Mouse (Mus musculus) gastrocnemius, adult 18-20 months (tissue): ENCODE results near the gene Cacna1i. TPM values are rescaled to one million over a fixed set of nuclear protein-coding genes. Genes with fewer than 3 reads are reported as not detected.
A peak's percentile ranks its signal among the peaks of the same experiment; 100 is the strongest.

ENCODE experiments used
- DNase-seq: peaks from one replicate; pipeline ENCODE4 v3.0.0; 2021; ENCODE audit warnings: low spot score
- total RNA-seq, 2 experiments: library from RNA; stranded (reverse); gene quantifications; 2 replicates each; pipeline ENCODE4 v1.2.3; 2021

The Cacna1i gene
- total RNA-seq, 2 experiments from 2014 or later: 0.21 TPM

DNA sequence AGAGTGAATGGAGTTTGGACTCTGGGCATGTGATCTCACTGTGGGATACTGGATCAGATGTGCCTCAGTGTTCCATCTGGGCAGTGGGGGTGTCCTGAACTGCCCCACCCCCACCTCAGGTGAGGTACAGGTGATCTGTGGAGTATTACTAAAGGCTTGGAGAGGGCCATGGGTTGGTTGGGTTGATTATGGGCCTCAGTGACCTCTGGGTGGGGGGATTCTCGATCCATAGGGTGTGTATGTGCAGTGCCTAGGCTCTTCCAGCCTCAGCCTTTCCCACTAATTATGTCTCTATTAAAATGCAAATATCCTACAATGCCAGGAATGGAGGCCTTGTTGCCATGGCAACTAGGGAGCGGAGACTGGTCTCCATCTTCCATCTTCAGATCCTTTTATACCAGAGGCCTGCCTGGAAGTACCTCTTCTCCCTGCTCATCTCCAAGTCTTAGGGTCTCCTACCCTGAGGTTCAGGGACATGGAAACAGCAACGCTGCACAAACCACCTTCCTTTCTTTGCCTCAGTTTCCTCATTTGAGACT, 15.1 kb upstream of the Cacna1i start:
- DNase-seq: no peak

GRCm38 (mm10) chr15:80277107-80277506, 9.9 kb upstream of the Cacna1i start:
- DNase-seq: no peak

DNA sequence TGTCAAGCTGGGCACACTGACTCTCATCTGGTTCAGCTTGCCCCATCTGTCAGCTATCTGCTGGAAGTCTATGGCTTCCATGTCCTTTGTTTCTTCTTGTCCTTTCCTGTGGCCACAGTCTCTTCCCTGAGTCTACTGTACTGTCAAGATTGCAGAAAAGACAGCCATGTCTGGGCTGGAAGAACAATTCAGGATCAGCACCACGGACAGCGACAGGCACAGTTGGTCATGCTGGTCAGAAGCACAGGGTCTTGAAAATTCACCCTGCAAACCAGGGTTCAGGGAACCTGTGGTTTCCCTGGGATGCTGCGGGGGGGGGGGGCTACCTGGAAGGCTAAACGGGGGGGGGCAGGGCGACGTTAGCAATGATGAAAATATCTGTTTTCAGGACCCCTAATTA, 9.4 kb upstream of the Cacna1i start:
- DNase-seq: peak; percentile 34

DNA sequence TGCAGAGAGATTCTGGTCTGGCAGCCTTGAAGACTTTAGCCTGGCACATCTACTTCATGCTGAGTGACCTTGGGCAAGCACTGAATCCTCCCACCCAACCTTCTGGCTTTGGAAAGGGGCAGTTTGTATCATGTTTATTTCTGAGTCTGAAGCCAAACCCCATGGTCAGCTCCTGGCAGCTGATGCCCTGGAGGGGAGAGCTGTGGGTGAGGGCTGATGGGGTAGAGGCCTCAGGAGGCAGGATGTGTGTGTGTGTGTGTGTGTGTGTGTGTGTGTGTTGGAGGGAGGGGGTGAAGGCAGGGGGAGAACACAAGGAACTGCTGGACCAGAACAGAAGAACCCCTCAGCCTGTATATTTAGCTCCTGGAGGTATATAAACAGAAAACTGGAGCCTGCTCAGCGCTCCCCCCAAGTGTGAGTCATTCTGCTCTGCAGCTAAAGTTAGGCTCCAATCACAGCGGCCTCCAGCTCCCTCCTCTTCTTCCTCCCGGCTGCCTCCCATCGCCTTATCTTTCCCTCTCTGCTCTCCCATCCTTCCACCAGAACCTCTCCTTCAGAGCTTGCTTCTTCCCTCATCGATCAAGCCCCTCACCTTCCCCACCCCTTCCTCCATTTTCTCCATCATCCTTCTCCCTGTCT, 8.8 kb upstream of the Cacna1i start:
- DNase-seq: no peak

- no peak for DNase-seq
Observed at GRCm38 (mm10) chr15:80279053-80279452, 8.0 kb upstream of the Cacna1i start.

- no peak for DNase-seq
Observed at GRCm38 (mm10) chr15:80280646-80281045, 6.4 kb upstream of the Cacna1i start.

DNA sequence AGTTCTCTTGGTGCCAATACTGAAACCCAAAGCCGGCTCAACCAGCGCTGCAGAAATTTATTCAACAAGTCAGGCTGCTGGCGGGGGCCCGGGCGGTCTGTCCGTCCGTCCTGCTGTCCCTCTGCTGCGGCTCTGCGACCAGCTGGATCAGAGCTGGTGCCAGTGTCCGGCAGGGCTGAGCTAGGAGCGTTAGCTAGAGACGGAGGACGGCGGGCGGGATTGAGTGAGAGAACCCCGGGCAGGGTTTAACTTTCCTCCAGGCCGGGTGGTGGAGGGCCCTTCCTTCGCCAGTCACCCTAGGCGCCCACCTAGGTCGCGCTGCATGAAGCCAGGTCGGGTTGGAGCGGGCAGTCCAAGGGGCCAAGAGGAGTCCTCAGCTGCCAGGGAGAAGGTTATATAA, 998 bp downstream of the Cacna1i start:
- DNase-seq: no peak

DNA sequence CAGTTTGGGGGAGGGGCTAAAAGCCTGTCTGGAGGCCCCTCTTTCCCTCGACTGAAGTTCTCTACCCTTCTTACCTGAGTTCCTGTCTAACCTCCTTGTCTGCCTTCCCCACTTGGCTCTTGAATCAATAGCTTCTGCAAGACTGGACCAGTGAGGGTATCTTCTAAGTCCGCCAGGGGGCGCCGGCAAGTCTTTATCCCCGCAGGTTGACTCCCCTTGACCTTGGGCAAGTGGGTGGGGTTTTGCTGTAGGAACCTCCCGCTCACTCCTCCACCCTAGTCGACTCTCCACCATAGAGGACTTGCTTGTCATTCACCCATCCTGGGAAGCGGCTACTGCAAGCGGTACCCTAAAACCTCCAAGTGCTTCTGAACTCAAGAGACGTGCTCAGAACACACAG, 2.4 kb downstream of the Cacna1i start:
- peak; percentile 56 for DNase-seq

DNA sequence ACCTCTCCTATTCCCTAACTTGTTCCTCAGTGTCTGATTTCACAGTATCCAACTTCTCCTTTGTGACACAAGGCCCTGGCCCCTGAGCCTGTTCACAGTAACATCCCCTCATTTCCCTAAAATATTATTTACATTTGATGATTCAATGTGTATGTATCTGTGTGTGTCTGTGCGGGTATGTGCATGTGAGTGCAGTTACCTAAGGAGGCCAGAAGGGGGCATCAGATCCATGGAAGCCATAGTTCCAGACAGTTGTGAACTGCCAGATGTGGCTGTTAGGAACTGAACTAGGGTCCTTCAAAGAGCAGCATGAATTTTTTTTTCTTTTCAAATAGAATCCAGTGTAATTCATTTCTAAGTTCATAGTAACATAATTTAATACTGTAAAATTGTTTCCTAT, 10.1 kb downstream of the Cacna1i start:
- no peak for DNase-seq

GRCm38 (mm10) chr15:80303779-80304178, 16.7 kb downstream of the Cacna1i start:
- no peak for DNase-seq

- no peak for DNase-seq
Observed at GRCm38 (mm10) chr15:80304188-80304587, 17.1 kb downstream of the Cacna1i start.

DNA sequence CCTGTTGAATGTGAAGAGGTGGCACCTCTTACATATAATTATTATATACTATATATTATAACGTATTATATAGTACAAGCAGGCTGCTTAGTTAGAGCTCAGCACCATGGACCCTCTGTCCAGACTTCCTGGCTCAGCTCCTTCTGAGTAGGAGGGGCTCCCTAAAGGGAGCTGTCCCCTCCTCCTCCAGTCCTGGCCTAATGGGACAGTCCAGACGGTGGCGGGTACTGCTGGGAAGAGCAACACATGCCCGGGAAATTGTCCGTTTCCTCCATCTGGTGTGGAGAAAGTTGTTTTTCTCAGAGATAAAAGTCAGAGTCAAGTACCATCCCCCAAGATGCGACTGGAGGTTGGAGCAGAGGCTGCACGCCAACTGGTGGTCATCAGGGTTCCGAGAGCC, 19.1 kb downstream of the Cacna1i start:
- DNase-seq: no peak

- DNase-seq: no peak
Observed at GRCm38 (mm10) chr15:80314731-80315130, 27.7 kb downstream of the Cacna1i start.

- no peak for DNase-seq
Observed at GRCm38 (mm10) chr15:80316966-80317634, 30.1 kb downstream of the Cacna1i start.

GRCm38 (mm10) chr15:80317841-80318530, 30.9 kb downstream of the Cacna1i start:
- DNase-seq: no peak

DNA sequence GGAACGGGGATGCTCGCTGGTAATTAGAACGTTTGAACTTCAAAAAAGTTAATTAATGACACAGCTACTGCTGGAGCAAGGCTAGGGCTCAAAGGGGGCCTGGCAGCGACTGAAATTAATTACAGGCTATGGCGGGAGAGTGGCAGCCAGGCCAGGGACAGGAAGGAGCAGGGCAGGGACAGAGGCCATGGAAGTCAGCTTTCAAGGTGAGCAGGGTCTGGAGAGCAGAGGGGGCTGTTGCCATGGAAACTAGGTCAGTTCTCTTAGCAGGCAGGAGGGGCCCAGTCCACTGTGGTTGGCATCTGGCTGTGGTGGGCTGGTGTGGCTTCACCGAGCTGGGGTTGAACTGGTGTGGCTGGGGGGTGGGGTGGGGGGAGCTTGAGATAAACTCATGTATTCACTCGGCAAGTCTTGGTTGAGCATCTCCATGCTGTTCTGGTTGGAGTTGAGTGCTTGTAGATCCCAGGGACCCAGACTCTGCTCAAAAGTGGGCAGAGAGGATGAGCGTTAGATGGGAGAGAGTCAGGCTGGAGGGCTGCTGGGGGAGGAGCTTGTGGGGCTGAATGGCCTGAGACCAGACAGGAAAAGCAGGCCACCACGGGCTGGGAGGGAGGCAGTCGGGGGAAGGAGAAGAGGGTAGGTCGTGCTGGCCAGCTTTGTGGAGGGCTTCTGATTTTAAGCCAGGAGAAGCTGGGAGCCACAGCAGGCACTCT, 31.7 kb downstream of the Cacna1i start:
- DNase-seq: no peak

DNA sequence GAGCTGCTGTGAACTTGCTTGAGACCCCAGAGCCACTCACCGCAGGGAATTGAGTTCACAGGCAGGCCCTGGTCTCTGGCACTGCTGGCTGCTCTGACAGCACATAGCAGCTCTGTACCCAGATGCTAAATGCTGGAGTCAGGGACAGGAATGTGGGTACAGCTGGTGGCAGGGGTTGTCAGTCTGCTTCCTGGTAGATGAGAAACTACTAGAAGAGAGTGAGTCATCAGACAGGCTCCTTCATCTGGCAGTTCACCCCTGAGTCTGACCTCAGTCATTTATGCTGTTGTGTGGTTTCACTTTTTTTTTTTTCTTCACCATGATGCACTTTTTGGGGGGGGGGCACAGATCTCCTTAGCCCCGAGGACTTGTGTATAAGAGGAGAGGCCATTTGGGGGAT, 32.3 kb downstream of the Cacna1i start:
- DNase-seq: no peak

DNA sequence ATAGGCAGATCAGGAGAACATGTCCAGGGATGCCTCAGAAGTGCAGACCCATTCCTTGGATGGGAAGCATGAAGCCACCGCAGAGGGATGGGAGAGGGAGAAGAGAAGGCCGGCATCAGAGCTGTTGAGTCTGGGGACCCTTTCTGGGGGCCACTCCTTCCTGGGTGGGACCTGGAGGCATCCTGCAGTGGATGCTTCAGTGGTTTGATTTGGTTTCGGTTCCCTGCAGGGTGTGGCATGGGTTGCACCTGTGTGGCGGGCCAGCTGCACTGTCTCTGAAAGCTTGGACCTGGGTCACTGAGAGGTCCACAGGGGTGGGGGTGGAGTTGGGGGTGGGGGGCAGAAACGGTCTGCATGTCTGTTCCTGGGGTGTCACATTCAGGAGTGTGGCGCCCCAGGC, 32.9 kb downstream of the Cacna1i start:
- DNase-seq: no peak

DNA sequence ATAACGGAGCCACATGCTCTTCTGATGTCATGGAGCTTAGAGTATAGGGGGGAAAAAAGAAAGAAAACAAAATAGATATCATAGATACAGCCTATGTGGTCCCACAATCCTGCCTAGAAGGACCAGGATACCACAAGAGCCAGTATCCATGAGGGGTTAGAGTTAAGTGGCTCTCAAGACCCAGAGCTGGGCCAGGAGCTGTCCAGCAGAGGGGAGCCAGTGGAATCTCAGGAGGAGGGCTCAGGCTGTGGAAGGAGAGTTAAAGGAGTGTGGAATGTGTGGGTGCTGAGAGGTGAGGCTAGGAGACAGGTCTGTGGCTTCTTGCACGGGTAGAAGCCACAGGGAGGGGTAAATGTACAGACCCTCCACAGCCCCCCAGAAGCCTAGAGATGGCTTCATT, 38.2 kb downstream of the Cacna1i start:
- DNase-seq: no peak

- DNase-seq: no peak
Observed at GRCm38 (mm10) chr15:80325756-80326155, 38.7 kb downstream of the Cacna1i start.

- DNase-seq: no peak
Observed at GRCm38 (mm10) chr15:80326947-80327346, 39.9 kb downstream of the Cacna1i start.
